Mouse (Mus musculus) G1E (cell line): ENCODE data around the gene Fancc. TPM values are rescaled to one million over a fixed set of nuclear protein-coding genes. Genes with fewer than 3 reads are reported as not detected.

Experiments
- ATAC-seq: 2 replicates; pipeline ENCODE4 v1.8.0; 2016; ENCODE audit warnings: mild to moderate bottlenecking; ENCODE audit not compliant: insufficient number of reproducible peaks, poor library complexity, low FRiP score, severe bottlenecking; ENCODE audit errors: extremely low read depth
- DNase-seq: peaks from one replicate; pipeline ENCODE4 v3.0.0; 2012; ENCODE audit warnings: low spot score
- H3K27me3 ChIP-seq: 2 replicates; pipeline ENCODE4 v1.6.1; 2012; ENCODE audit warnings: mild to moderate bottlenecking, low read length, inconsistent platforms; ENCODE audit not compliant: insufficient read depth
- H3K36me3 ChIP-seq: replicated peaks from 2 replicates; pipeline ENCODE3; 2012; ENCODE audit warnings: mild to moderate bottlenecking, inconsistent platforms
- H3K4me1 ChIP-seq: 2 replicates; pipeline ENCODE4 v1.6.1; 2012; ENCODE audit warnings: low read depth, low read length, inconsistent platforms, mixed read lengths; ENCODE audit not compliant: insufficient read depth
- H3K4me3 ChIP-seq: 2 replicates; pipeline ENCODE4 v1.5.1; 2012; ENCODE audit warnings: low read depth, mild to moderate bottlenecking, inconsistent platforms, low read length, moderate library complexity, mixed read lengths
- H3K9me3 ChIP-seq: replicated peaks from 2 replicates; pipeline ENCODE4 v1.6.1; 2012; ENCODE audit warnings: inconsistent platforms
- CTCF ChIP-seq: IDR thresholded peaks from 2 replicates; pipeline ENCODE4 v1.5.1; 2012; ENCODE audit warnings: low read depth, low read length, inconsistent platforms, mixed read lengths
- GATA1 ChIP-seq: IDR thresholded peaks from 2 replicates; pipeline ENCODE4 v1.6.1; 2012; ENCODE audit warnings: borderline replicate concordance, low read length, inconsistent platforms, mixed read lengths
- GATA2 ChIP-seq: IDR thresholded peaks from 2 replicates; pipeline ENCODE4 v1.6.1; 2012; ENCODE audit warnings: low read depth, low read length, inconsistent platforms, borderline replicate concordance
- POLR2AphosphoS5 ChIP-seq: IDR thresholded peaks from 2 replicates; pipeline ENCODE4 v1.6.1; 2012; ENCODE audit warnings: low read depth, low read length, inconsistent platforms; ENCODE audit not compliant: insufficient replicate concordance
- TAL1 ChIP-seq: conservative IDR thresholded peaks from 2 replicates; pipeline ENCODE4 v1.6.1; 2012; ENCODE audit warnings: low read depth, low read length, inconsistent platforms, mixed read lengths
- polyA plus RNA-seq: library from polyadenylated mRNA; stranded (reverse); fragments of >175 nt; gene quantifications from 2 replicates; pipeline ENCODE4 v1.2.3, GENCODE M21; 2012
- total RNA-seq, 2 experiments: library from RNA; stranded (forward) in 1 of 2; stranded (reverse) in 1 of 2; fragments of 200-1000 nt in 1 of 2; fragments of >200 nt in 1 of 2; fragmentation: Nextera tagmentation in 1 of 2; gene quantifications; 2 replicates each; pipeline ENCODE4 v1.2.3; 2014 to 2017

Fancc gene
- total and polyA plus RNA-seq, 3 experiments: 2.7 to 13.7 (median 6.8) TPM

DNA sequence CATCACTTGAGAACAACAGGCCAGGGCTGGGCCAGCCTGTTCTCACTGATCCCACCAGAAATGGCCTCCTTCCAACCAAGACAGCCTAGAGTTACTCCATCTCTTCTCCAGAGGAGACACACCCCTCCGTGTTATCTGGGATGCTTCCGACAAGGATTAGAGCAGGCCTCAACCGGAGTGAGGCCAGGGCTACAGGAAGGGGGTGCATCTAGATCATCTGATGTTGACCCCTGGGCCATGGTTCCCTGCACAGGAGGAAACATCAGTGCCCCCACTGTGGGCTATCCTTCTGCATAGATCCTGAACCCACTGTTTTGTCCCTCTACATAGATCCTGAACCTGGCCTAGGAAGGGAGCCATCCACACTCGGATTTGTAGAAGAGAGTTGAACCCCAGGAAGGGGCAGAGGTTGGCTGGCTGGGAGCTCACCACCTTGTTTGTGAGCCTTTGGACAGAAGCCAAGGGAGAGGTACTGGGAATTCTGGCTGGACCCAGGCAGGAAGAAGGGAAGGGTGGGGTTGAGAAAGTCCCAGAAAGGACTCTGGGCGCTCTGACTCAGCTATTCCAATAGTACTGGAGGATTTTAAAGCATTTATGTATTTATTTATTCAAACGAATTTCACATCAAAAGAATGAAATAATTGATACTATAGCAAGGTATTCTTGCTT, 192.8 kb downstream of the Fancc start:
- ATAC-seq (no peak), DNase-seq (no peak)
- no peaks in the 10 kb centered on the region for H3K27me3 ChIP-seq
- TF ChIP-seq GATA2: no peak
- no peak for TF ChIP-seq POLR2AphosphoS5
- TF ChIP-seq GATA1: no peak
- TF ChIP-seq CTCF: no peak
- peaks cover 90% of the 10 kb centered on the region for H3K36me3 ChIP-seq
- no peaks in the 10 kb centered on the region for H3K9me3 ChIP-seq
- peaks cover 7% of the 10 kb centered on the region; the same call in 1 of the 2 replicates for H3K4me1 ChIP-seq
- no peak overlapping the region for H3K4me3 ChIP-seq

DNA sequence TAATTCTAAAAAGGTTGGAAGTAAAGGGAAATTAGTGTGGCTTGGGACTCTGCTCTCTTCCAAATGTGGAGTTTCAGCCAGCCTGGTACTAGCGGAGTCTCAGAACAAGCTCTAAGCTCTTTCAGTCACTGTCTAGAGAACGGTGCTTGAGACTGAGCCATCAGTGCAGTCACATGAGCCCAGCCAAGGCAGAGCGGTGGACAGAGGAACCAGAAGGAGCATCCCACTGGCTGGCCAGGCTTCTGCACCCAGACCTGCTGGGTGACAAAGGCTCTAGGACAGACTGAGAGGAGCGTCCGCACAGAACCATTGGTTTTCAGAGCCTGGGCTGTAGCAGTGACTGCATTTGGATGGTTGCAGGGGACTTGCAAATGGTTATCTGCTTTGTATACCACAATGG, 194.7 kb downstream of the Fancc start:
- Histone ChIP-seq H3K9me3 (no peaks in the 10 kb centered on the region), H3K27me3 (no peaks in the 10 kb centered on the region), H3K4me3 (no peak overlapping the region), H3K4me1 (0 out of 2 replicates have a peak, but pooled peaks cover 7% of the 10 kb centered on the region), H3K36me3 (peaks cover 97% of the 10 kb centered on the region)
- no peak for DNase-seq
- TF ChIP-seq GATA1 (no peak), CTCF (no peak), TAL1 (no peak), POLR2AphosphoS5 (no peak), GATA2 (no peak)
- no peak for ATAC-seq

DNA sequence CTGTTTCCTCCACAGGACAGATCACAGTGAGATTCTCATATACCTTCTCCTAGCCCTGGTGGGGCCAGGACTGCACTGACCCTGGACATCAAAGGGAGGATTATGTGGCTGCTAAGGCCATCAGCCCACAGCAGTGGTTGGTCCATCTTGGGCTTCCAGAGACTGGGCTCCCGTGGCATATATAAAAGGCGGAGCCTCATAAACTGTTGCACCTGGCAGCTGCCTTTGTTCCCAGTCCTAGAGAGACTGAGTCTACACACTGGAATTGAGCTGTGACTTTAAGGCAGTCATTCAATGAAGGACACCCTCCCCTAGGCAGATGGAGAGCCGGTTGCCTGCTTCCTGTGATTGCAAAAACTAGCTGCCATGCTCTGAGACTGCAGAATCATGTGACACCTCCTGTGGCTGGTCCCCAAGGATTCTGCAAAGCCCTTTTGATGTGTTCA, 195.3 kb downstream of the Fancc start:
- Histone ChIP-seq H3K36me3 (peaks cover 97% of the 10 kb centered on the region), H3K9me3 (no peaks in the 10 kb centered on the region), H3K4me3 (no peak overlapping the region), H3K4me1 (0 out of 2 replicates have a peak, but pooled peaks cover 7% of the 10 kb centered on the region), H3K27me3 (no peaks in the 10 kb centered on the region)
- DNase-seq (no peak), ATAC-seq (no peak)
- TF ChIP-seq GATA2 (no peak), CTCF (no peak), TAL1 (no peak), POLR2AphosphoS5 (no peak), GATA1 (no peak)

DNA sequence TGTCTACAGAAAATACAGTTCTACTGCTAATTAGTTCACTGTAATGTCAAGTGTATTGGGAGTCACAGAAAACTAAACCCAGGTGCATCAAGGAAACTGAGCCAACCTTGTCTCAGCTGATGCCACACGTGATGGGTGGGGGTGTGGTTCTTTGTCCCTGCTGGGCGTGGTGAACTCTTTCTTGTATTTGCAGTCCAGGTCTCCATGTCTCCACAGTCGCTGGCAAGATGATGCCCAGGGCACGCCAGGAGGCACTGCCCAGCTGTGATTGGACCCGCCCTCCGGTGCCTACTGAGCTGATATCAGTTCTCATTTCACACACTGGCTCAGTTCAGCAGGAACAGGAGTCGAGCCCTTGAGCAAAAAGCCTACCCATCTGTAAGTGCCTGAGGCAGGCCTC, 196.1 kb downstream of the Fancc start:
- Histone ChIP-seq H3K4me3 (no peak overlapping the region), H3K27me3 (no peaks in the 10 kb centered on the region), H3K9me3 (no peaks in the 10 kb centered on the region), H3K36me3 (peaks cover 98% of the 10 kb centered on the region), H3K4me1 (0 out of 2 replicates have a peak, but pooled peaks cover 7% of the 10 kb centered on the region)
- no peak for DNase-seq
- no peak for ATAC-seq
- TF ChIP-seq TAL1: no peak
- TF ChIP-seq GATA2: no peak
- TF ChIP-seq CTCF: no peak
- TF ChIP-seq GATA1: no peak
- TF ChIP-seq POLR2AphosphoS5: no peak

DNA sequence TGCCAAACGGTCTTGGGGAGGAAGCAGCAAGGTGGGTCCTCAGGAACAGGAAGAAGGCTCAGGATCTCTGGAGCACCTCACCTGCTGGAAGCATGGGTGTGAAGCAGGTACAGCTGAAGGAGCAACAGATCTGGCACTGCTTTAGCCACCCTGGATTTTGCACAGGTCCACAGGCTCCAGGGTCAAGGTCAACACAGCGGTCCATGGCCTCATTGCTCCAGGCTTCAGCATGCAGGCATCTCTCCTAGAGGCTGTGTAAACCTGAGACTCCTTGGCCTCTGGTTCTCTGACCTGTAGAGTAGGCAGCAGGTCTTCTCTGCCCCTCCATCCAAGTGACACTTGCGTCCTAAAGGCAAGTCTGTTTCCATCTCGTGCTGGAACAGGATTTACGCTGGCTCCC, 198.1 kb downstream of the Fancc start:
- DNase-seq: no peak
- H3K27me3 ChIP-seq: no peaks in the 10 kb centered on the region
- H3K36me3 ChIP-seq: peaks cover 97% of the 10 kb centered on the region
- no peaks in the 10 kb centered on the region for H3K4me1 ChIP-seq
- TF ChIP-seq TAL1 (no peak), GATA1 (no peak), GATA2 (no peak), POLR2AphosphoS5 (no peak), CTCF (no peak)
- no peaks in the 10 kb centered on the region for H3K9me3 ChIP-seq
- ATAC-seq: no peak
- H3K4me3 ChIP-seq: no peak overlapping the region

DNA sequence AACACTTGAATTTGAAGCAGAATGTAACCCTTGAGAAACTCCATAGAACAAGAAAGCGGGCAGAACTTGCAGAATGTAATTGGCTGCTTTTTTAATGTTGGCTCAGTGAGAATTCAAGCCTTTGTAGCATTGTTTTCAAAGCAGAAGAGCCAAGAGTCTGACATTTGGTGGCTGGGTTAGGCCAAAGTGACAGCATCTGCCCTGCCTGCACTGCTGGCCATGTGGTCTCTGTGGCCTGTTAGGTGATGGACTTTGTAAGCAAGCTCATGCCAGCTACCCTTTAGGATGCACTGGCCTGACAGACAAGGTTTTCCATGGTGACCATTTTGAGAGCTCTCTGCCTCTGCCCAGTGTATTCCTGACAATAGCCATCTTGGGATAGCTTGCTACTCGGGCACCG, 199.1 kb downstream of the Fancc start:
- no peak for TF ChIP-seq POLR2AphosphoS5
- no peak for TF ChIP-seq CTCF
- TF ChIP-seq GATA1: no peak
- no peak for TF ChIP-seq TAL1
- TF ChIP-seq GATA2: no peak
- no peaks in the 10 kb centered on the region for H3K4me1 ChIP-seq
- DNase-seq (no peak), ATAC-seq (no peak)
- H3K9me3 ChIP-seq: no peaks in the 10 kb centered on the region
- H3K36me3 ChIP-seq: peaks cover 94% of the 10 kb centered on the region
- no peak overlapping the region for H3K4me3 ChIP-seq
- H3K27me3 ChIP-seq: no peaks in the 10 kb centered on the region
